Mouse (Mus musculus) retina, embryonic 14.5 days (tissue): Measurements from ENCODE around the gene Spag16.

Experiments
- DNase-seq: peaks from one replicate; pipeline ENCODE4 v3.0.0-alpha.2; 2015; ENCODE audit warnings: low spot score

The Spag16 gene

GRCm38 (mm10) chr1:70442209-70443080 is 615.7 kb downstream of the Spag16 start:
- DNase-seq: peak; percentile 49

GRCm38 (mm10) chr1:70479864-70480263 is 653.1 kb downstream of the Spag16 start:
- no peak for DNase-seq

DNA sequence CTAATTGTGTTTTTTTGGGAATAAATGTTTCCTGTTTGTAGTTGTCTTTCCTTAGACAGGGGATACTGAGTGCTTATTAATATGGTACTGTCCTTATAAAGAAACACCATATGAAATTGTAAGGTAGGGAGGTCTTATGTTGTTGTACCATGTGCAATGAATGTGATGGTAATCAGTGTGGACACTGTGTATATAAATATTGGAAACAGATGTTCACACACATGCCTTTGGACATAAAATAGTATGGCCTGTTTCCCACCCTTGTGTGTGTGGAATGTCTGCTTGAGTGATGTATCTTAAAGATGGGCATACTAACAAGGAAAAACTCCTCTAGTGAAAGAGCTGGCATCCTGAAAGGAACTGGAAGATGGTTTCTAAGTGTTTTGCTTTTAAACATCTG is 692.1 kb downstream of the Spag16 start:
- DNase-seq: peak; percentile 5

- no peak for DNase-seq
These were observed 700.4 kb downstream of the Spag16 start for GRCm38 (mm10) chr1:70527134-70527533.

DNA sequence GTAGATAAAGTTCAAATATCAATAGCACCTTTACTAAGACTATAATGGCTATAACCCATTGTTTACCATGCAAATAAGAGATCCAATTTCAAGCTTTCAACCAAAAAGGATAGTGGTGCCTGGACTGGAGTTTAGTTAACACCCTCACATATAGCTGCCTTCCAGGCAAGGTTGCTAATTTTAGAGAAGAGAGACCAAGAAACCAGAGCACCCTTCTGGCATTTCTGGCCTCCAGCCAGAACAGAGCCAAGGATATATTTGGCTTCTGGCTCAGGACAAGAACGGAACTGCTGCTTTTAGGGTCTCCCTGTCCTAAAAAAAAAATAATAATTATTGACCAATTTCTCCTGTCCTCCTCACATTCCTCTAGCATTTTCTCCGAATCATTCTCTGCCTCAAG is 703.0 kb downstream of the Spag16 start:
- no peak for DNase-seq

DNA sequence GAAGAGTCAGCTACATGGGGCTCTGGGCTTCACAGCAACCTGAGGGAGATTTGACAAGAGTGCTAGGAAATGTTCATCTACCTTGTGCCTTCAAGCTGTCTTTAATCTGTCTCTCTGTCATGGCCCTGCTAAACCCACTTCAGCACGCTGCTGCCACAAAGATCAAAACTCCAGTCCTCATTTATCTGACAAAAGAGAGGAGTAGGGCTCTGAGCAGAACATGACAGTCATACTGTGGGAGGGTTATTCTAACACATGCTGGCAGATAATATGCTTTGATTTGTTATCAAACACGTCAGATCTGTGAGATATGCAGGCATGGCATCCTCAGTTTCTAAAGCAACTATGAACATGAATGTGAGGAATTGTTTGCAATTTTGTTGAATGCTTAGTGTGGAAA is 725.1 kb downstream of the Spag16 start:
- DNase-seq: no peak

GRCm38 (mm10) chr1:70621805-70622204 is 795.0 kb downstream of the Spag16 start:
- DNase-seq: no peak

- DNase-seq: peak; percentile 35
These were observed 798.2 kb downstream of the Spag16 start for GRCm38 (mm10) chr1:70624803-70625460.

GRCm38 (mm10) chr1:70652719-70653118 is 825.9 kb downstream of the Spag16 start:
- DNase-seq: no peak

GRCm38 (mm10) chr1:70692529-70692928 is 865.8 kb downstream of the Spag16 start:
- no peak for DNase-seq

GRCm38 (mm10) chr1:70700270-70700669 is 873.5 kb downstream of the Spag16 start:
- no peak for DNase-seq

DNA sequence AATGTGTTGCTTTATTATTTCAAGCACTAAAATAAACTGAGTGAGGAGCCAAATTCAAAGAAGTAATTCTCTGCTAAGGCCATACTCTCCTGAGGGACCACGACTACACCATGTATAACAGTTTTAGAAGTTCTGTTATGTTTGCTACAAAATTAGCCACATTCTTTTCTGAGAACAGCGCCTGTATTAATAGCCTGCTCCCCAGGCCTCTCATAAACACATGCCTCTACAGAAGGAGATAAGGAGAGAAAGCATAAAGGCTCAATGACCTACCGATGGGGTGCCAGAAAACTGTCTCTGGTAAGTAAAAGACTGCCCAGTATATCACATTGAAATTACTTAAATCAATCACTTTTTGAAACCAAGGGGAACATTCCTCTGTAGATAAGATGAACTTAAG is 877.2 kb downstream of the Spag16 start:
- DNase-seq: no peak

DNA sequence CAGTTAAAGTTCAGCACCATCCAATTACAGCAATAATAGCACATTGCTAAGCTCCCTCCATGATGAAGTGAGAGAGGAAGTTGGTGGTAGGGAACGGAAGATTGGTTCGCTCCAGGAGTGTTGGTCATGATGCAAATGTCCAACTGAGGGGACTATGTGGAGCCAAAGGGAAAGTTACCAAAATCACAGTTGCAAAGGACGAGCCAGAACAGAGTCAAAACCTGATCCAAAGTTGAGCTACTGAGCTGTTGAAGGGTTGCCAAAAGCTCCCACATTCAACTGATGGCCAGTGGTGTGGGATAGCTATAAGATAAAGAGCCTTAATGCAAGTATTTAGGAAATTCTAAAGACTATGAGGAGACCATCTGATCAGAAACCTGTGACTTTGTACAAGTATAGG is 879.1 kb downstream of the Spag16 start:
- DNase-seq: no peak

GRCm38 (mm10) chr1:70725045-70725444 is 898.3 kb downstream of the Spag16 start:
- DNase-seq: no peak

DNA sequence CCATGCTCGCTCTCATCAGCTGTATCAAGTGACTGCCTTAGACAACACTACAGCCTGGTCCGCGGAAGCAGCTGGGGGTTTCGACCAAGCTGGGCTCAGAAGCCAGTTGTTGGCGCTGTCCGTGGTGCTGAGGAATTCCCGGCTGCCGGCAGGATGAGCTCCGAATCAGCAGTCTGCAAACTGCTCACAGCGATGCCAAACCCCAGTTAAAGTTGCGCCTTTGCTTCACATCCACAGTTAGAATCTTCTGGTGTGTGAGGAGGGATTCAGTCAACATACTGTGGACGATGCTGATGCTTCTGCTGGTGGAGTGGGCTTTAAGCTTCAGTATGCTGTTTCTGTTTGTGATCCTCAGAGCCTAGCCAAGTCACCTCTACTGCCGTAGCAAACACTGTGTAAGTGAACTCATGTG is 898.9 kb downstream of the Spag16 start, which contains the start of gene Vwc2l:
Gene Vwc2l (plus strand): TSS at position 61 of the 412 bp plus-strand sequence.
- peak; percentile 86 for DNase-seq
